Mouse (Mus musculus) layer of hippocampus, adult 9-10 months (tissue): ENCODE measurements around the gene Wdr64.

ENCODE experiments used
- DNase-seq: peaks from one replicate; pipeline ENCODE4 v3.0.0; 2022; ENCODE audit warnings: low spot score

Gene Wdr64

GRCm38 (mm10) chr1:175698293-175698692 is at the start of gene Wdr64:
TSS of gene Wdr64 (plus strand) at chr1:175698593.
- no peak for DNase-seq

- no peak for DNase-seq
Measured at GRCm38 (mm10) chr1:175648615-175649014, 49.8 kb upstream of the Wdr64 start.

GRCm38 (mm10) chr1:175659900-175660299 is 38.5 kb upstream of the Wdr64 start:
- DNase-seq: no peak

- no peak for DNase-seq
Measured at GRCm38 (mm10) chr1:175668666-175669405, 29.6 kb upstream of the Wdr64 start.

- no peak for DNase-seq
Measured at GRCm38 (mm10) chr1:175669456-175669855, 28.9 kb upstream of the Wdr64 start.

GRCm38 (mm10) chr1:175670042-175670441 is 28.4 kb upstream of the Wdr64 start:
- no peak for DNase-seq

- no peak for DNase-seq
Measured at GRCm38 (mm10) chr1:175671626-175672025, 26.8 kb upstream of the Wdr64 start.

GRCm38 (mm10) chr1:175673563-175674325 is 24.6 kb upstream of the Wdr64 start:
- DNase-seq: no peak

- no peak for DNase-seq
Measured at GRCm38 (mm10) chr1:175675116-175675515, 23.3 kb upstream of the Wdr64 start.

GRCm38 (mm10) chr1:175677459-175677858 is 20.9 kb upstream of the Wdr64 start:
- DNase-seq: no peak

GRCm38 (mm10) chr1:175680995-175681394 is 17.4 kb upstream of the Wdr64 start:
- no peak for DNase-seq

GRCm38 (mm10) chr1:175691686-175692245 is 6.6 kb upstream of the Wdr64 start:
- no peak for DNase-seq

GRCm38 (mm10) chr1:175692246-175692996 is 6.0 kb upstream of the Wdr64 start, which contains the start of the genes Opn3 and Chml:
TSS of gene Opn3 (minus strand) at chr1:175692776.
TSS of gene Chml (minus strand) at chr1:175692901.
- DNase-seq: peak; percentile 92

- no peak for DNase-seq
Measured at GRCm38 (mm10) chr1:175692997-175693361, 5.4 kb upstream of the Wdr64 start.

GRCm38 (mm10) chr1:175693429-175693960 is 4.9 kb upstream of the Wdr64 start:
- DNase-seq: no peak

- no peak for DNase-seq
Measured at GRCm38 (mm10) chr1:175699375-175699774, 982 bp downstream of the Wdr64 start.

- DNase-seq: no peak
Measured at GRCm38 (mm10) chr1:175699796-175700195, 1.4 kb downstream of the Wdr64 start.

GRCm38 (mm10) chr1:175701145-175701544 is 2.8 kb downstream of the Wdr64 start:
- no peak for DNase-seq

- no peak for DNase-seq
Measured at GRCm38 (mm10) chr1:175707599-175707998, 9.2 kb downstream of the Wdr64 start.

GRCm38 (mm10) chr1:175708013-175708412 is 9.6 kb downstream of the Wdr64 start:
- DNase-seq: no peak

GRCm38 (mm10) chr1:175712338-175712909 is 14.0 kb downstream of the Wdr64 start:
- no peak for DNase-seq

- DNase-seq: no peak
Measured at GRCm38 (mm10) chr1:175716832-175717231, 18.4 kb downstream of the Wdr64 start.
